Mouse (Mus musculus) G1E (cell line): Measurements from ENCODE around the gene Fen1.

Experiments used
- CTCF ChIP-seq: IDR thresholded peaks from 2 replicates; pipeline ENCODE4 v1.5.1; 2012; ENCODE audit warnings: low read depth, low read length, inconsistent platforms, mixed read lengths
- GATA1 ChIP-seq: IDR thresholded peaks from 2 replicates; pipeline ENCODE4 v1.6.1; 2012; ENCODE audit warnings: borderline replicate concordance, low read length, inconsistent platforms, mixed read lengths
- GATA2 ChIP-seq: IDR thresholded peaks from 2 replicates; pipeline ENCODE4 v1.6.1; 2012; ENCODE audit warnings: low read depth, low read length, inconsistent platforms, borderline replicate concordance
- POLR2AphosphoS5 ChIP-seq: IDR thresholded peaks from 2 replicates; pipeline ENCODE4 v1.6.1; 2012; ENCODE audit warnings: low read depth, low read length, inconsistent platforms; ENCODE audit not compliant: insufficient replicate concordance
- TAL1 ChIP-seq: conservative IDR thresholded peaks from 2 replicates; pipeline ENCODE4 v1.6.1; 2012; ENCODE audit warnings: low read depth, low read length, inconsistent platforms, mixed read lengths

- TF ChIP-seq CTCF (no peak), POLR2AphosphoS5 (no peak), TAL1 (no peak), GATA1 (no peak), GATA2 (no peak)
These were observed 27.5 kb downstream of the Fen1 start for GRCm38 (mm10) chr19:10176477-10176876.
